Mouse (Mus musculus) brain, adult 2 months (tissue): ENCODE measurements around the gene Krt23.

ENCODE experiments used
- DNase-seq: peaks from one replicate; pipeline ENCODE4 v3.0.0; 2011; ENCODE audit warnings: low read depth, low spot score

Krt23 gene

DNA sequence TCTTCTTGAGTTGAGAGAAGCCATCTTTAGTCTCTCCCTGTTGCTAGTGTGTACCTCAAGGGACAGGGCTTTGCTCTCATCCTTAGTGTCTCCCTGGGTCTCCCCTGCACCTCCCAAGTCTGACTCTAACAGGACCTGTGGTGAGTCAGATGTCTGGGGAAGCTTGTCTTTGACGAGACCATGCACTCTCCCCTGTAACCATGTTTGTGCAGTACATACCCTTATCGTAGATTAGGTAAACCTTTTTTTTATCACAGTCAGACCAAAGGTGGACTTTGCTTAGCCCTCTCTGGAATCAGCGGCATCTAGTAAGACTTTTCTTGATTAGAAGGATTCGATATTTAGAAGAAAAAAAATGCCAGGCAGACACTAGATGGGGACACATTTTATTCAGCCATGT lies 38.9 kb downstream of the Krt23 start:
- DNase-seq: no peak

DNA sequence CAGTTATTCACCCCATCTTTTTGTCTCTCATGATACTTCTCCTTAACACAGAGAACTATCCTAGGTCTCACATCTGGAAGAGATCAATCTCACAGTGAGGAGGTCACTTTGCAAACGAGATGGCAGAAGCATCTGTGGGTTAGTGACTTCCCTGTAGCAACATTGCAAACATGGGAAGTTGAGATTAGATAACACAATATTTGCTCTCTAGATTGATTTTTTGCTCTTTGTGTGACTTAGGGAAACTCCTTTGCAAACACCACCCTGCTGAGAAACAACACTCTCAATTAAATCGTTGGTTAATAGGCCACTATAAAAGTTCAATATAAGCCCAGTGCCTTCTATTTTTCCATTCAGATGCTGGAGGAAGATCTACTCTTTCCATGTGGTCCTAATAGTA lies 44.2 kb downstream of the Krt23 start:
- DNase-seq: no peak

DNA sequence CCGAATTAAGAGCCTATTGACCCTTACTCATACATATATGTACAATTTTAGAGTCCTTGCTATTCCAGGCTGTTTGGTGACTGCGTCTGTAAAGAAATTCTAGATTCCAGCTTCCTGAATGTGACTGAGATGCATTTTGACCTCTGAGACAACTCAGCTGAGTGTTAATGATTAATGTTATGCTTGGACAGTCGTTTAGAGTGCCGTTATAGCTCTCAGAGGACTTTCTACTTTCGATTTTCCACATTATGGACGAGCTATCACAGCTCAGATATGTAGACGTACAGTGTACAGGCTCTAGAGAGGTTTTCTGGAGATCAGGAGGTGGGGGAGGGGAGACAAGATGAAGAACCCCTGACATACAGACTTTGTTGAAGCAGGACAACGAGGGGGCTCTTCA lies 51.7 kb downstream of the Krt23 start:
- no peak for DNase-seq

DNA sequence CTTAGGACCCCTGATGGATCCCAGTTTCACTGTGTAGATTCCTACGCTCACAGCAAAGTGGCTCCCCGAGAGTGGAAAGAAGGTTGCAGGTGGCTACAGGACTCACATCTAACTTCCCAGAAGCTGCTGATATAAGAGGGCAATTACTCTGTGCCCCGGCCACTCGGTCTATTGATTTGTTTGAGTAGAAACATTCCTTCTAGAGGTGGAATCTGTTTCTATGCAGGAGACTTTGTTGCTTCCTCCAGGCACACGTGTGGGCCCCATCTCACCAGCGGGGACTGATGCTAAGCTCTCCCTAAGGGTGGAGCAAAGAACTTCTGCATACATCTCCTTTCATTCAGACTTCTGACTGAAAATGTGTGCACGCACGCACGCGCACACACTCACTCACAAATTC lies 53.5 kb downstream of the Krt23 start:
- no peak for DNase-seq

DNA sequence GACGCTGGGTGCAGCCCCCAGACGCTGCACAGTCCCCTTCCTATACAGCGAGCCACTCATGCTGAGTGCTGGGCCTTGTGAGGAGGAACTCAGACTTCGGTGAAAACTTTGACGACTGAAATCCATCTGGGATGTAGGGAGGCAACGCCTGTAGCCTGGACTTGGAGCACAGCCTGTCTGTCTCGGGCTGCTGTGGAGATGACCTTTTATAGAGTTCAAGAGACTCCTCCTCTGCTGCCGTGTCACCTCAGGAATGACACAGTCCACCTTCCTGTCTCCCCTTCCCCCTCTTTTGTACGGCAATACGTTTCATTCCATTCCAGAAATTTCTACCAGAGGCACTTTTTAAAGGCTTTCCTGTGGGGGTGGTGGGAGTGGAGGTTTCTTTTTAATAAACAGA lies 55.0 kb downstream of the Krt23 start, which contains the start of gene Krt20:
Gene Krt20, minus strand, starts transcription at position 179 of the 400 bp plus-strand sequence.
- DNase-seq: no peak

DNA sequence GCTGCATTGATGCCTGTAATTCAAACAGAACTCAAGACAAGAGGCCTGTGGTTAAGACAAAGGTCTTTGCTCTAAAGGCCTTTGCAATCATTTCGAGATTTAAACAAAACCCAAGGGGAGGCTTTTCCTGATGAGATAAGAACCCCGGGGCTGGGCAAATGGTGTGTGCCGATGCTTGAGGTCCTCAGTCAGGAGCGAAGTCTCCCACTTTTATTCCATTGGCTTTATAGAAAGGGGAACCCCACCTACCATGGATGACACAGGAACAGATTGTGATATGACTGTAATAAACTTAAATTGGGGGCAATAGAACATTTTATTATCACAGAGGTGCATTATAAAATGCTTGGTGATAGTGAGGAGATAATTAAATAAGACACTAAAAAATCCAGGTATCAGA lies 56.3 kb downstream of the Krt23 start:
- no peak for DNase-seq

DNA sequence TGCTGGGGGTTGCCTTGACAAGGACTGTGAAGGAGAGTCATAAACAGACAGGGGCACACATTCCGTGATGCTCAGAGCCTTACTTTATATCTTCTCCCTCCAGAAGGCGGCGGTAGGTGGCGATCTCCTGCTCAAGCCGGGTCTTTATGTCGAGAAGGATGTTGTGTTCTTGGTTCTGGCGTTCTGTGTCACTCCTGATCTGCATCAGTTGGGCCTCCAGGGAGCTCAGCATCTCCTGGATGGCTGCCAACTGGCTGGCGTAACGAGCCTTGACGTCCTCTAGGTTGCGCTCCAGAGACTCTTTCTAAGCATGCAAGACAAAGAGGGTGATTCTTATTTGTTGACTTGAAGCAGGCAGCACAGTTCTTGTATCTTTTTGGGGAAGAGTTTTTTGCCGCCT lies 62.3 kb downstream of the Krt23 start:
- peak; percentile 74 for DNase-seq
